Mouse (Mus musculus) adrenal gland, postnatal 4 days (tissue): ENCODE results near the gene Ccna2. TPM values are rescaled to one million over a fixed set of nuclear protein-coding genes. Genes with fewer than 3 reads are reported as not detected.

Experiments
- DNase-seq, 2 experiments: peaks; one replicate each; pipeline ENCODE4 v3.0.0; 2021 to 2022; ENCODE audit warnings: low spot score in 2 of 2, mixed read lengths in 2 of 2
- total RNA-seq, 2 experiments: library from RNA; stranded (reverse); gene quantifications; 2 replicates each; pipeline ENCODE4 v1.2.3; 2021

The Ccna2 gene
- total RNA-seq, 2 experiments from 2014 or later, result 54.0 to 56.6 TPM

- no peak for DNase-seq
These were observed 35.9 kb downstream of the Ccna2 start for GRCm38 (mm10) chr3:36536041-36536440.

- DNase-seq, result no peak
These were observed 38.7 kb downstream of the Ccna2 start for GRCm38 (mm10) chr3:36533201-36533672.

- no peak for DNase-seq
These were observed 39.2 kb downstream of the Ccna2 start for GRCm38 (mm10) chr3:36532738-36533137.

DNA sequence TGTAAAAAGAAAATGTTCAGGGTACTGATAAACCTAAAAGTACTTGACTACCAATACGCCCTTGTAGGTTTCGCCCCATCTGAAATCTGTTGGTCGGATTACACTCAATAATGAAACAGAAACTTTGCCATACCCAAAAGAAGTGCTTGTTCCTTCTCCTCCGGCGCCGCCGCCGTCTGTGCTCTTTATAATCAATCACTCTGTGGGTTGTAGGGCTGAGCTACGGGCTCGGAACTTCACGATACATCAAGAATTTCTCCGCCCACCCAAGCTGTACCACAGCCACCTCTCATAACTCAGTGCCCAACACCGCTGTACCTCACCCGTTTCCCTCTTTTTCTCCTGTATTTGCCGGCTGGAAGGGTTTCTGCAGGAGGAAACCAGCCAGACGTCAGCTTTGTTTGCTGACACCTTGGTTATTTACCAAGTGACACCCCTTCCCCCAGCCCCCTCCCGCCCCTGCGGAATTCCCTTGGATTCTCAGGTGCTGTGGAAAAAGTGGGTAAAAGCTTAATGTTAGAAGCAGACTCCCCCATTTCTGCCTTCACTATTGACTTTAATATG, 39.9 kb downstream of the Ccna2 start:
- DNase-seq, result no peak

DNA sequence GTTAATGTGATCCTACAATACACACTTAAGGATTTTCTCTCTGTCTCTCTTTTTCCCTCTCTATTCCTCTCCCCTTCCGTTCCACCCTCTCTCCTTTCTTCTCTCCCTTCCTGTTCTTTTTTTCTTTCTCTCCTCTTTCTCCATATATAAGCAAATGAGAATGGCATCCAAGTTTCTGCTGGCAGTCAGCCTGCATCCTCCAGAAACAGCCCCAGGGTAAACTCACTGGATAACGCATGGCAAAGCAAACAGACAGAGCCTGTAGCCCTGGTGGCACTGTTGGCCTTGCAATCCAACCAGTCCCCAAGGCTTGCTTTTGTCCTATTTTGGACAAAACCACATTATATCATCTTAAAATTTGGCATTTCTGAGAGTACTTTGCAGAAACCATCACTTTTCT, 40.7 kb downstream of the Ccna2 start:
- no peak for DNase-seq

DNA sequence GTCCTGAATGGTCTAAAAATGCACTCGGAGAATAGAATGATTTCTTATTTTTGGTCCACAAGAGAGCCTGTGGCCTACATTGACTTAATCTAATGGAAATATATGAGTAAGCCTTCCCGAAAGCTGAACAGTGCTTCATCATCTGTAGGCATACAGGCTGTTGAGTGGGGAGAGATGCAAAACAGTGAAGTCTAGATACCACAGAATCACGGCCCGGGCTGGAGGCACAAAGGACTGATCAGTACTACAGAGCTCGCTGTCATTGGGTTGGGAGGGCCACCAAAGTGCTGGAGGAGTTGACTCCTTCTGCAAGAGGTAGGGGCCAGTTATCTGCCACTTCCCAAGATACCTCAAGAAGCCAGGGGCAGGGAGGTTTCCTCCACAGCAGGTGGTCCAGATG, 41.2 kb downstream of the Ccna2 start:
- DNase-seq, result no peak

DNA sequence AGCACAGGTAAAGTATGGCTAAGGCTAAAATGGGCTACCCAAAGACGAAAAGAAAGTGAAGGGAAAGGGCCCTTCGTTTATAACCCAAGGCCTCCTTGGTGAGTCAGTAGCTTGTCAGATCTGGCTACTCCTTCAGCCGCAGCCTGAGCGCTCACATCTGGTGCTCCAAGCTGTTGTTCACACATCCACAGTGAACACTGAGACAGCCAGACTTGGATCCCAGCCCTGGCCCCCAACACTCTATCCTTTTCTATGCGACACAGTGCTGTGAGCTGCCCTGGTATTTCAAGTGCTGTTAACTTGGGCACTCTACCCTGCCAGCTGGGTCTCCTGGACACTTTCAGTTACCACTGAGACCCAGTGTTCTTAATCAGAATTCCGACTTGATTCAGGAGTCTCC, 41.6 kb downstream of the Ccna2 start:
- no peak for DNase-seq

DNA sequence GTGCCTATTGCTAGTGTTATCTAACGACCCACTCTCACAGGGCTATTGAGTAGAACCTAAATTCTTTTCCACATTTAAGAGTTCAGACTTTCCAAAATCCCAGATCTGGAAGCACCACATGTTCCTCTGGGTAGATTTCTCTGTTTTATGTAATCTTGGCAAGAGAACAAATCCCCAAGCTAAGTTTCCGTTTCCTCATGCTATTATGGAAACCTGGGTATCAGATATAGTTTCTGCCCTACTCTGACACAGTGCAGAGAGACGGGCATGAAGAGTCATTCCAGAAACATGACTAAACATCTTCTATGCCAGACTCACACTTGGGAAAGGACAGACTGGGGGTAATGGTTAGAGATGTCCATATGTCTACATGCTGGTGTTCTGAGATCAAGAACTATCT, 47.5 kb downstream of the Ccna2 start:
- DNase-seq, result no peak

- no peak for DNase-seq
These were observed 49.8 kb downstream of the Ccna2 start for GRCm38 (mm10) chr3:36522137-36522536.

DNA sequence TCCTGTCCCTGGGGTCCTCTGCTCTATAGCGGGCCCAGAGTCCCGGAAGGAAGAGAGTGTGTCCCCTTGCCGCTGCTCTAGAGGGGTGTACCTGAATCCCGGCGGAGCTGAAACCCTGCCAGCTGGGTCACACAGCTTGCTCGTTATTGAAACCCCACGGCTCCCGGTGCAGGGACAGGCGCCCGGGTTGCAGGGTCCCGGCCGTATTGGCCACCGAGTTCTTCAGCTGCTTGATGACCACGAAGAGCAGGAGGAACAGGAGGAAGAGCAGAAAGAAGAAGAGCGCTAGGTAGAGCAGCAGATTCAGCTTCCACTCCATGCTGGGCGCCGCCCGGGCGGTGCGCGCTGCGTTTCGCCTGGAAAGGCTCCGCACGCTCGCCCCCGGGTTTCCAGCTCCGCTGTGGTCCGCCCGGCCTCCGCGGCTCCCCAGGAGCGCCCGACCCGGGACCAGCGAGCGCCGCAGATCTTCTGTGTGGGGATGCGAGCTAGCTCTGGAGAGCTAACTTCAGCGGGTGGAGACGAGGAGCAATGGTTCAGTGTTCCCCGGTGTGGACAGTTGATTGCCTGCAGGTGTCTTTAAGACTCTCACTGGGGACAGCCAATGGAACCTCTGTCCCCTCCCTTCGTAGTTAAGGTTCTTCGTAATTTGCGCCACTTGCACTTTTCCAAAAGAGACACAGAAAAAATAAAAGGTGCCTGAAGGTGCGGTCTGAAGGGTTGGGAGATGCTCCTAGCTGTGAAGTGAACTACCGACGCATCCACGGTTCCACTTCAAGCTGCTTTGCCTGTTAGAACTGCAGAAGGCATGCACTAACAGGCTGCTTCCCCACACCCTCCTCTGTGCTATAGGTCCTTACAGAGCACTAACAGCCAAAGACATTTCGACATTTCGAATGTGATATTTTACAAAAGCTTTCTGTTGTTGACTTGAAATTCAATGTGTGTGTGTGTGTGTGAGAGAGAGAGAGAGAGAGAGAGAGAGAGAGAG, 50.6 kb downstream of the Ccna2 start, which contains the start of gene Gm11549:
Gm11549 (minus strand) TSS at position 741 of the 988 bp plus-strand sequence.
- DNase-seq, result no peak

GRCm38 (mm10) chr3:36516196-36516595, 55.8 kb downstream of the Ccna2 start:
- no peak for DNase-seq

Other genes starting within 250 kb of the Ccna2 start
- 100 to 1,000 TPM; 338 to 365 TPM for gene Anxa5, start 96.3 kb downstream of the Ccna2 start, total RNA-seq
- 1 to 10 TPM; 2.8 to 3.5 TPM for gene 1810062G17Rik, start 96.2 kb downstream of the Ccna2 start, total RNA-seq
- under 1 TPM; 0.37 to 0.53 TPM for gene Gm11549, start 50.3 kb downstream of the Ccna2 start, total RNA-seq
- gene Exosc9, start 19.5 kb downstream of the Ccna2 start, total RNA-seq, result 10 to 100 TPM; 44.0 to 46.9 TPM
- 10 to 100 TPM; 12.3 to 13.6 TPM for gene Bbs7, start 41.3 kb upstream of the Ccna2 start, total RNA-seq
- 1 to 10 TPM; 5.1 to 7.5 TPM for gene Trpc3, start 118.0 kb upstream of the Ccna2 start, total RNA-seq